Mouse (Mus musculus) 3T3-L1 (cell line): ENCODE measurements at regions not wholly inside any gene's neighbourhood (a gene's known extent, or its start where the extent isn't known, plus 50 kb on each side); places are given as distances from the start of the nearest gene placed in this dataset.

Experiments used
- DNase-seq: peaks from one replicate; pipeline ENCODE4 v3.0.0-alpha.2; 2015; ENCODE audit warnings: low read depth, low spot score

DNA sequence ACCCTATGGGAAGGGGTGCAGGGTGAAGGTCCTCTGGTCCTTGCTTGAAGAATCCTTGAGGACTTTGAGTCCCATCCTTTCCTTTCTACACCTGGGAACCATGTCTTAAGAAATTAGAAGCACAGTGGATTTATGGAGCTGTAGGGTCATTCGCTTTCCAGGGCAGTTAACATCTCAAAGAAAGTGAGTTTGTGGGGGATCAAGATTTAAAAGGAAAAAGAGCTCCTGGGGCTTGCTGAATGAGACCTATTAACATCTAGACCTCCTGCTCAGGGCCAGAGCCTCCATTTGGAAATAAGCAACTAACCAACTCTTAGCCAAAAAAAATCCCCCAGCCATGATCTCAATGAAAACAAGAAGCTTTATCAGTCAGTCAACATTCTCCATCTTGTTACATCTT, 148.0 kb upstream of the Ofcc1 start:
- no peak for DNase-seq

DNA sequence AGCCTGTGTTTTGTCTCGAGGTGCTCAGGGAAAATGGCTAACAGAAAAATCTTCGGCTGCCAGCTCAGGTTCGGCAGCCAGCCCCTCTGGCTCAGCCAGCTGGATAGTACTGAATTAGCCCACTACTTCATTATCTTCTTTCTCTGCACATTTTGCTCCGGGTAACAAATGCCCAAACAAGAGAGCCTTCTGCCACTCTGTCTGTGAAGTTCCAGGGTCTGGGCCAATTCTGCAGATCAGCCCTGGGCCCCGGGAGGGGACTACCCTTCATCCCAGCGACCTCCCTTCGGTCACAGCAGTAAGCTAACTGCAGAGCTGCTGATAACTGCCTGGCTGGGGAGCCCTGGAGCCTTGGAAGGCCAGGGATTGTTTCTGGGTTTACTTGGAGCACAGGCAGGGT, 119.6 kb upstream of the Ofcc1 start:
- DNase-seq: no peak

DNA sequence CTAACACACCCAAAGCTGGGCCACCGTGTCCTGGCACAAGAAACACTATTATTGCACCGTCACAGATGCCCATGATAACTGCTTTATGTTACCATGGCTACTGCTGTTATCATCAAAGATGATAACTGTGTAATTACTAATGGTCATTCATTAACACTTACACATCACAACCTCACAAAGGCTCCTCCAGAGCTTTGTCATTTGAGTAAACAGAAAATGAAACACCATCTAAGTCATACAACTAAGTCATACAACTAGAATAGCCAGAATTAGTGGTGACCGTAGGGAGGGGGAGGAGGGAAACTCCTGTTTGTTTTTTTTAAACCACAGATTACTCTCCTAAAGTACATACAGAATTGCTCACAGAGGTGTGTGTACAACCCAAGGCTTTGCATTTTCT, 111.4 kb upstream of the Ofcc1 start:
- DNase-seq: no peak

DNA sequence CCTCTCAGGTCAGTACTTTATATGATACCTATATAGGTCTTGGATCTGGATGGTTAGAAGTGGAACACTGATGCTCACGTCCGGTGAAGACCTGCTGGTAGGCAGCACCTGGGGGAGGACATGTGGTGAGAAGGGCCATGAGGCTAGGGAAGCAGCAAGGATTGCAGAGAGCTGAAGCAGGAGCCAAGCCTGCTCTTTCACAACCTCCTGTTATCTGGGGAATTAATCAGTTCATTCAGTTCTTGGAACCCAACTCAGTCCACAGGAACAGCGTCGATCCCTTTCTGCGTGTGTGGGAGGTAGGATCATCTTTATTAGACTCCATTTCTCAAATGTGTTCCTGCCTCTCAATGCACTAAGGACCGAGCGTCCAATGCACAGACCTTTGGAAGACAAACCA, 107.9 kb upstream of the Ofcc1 start:
- no peak for DNase-seq

DNA sequence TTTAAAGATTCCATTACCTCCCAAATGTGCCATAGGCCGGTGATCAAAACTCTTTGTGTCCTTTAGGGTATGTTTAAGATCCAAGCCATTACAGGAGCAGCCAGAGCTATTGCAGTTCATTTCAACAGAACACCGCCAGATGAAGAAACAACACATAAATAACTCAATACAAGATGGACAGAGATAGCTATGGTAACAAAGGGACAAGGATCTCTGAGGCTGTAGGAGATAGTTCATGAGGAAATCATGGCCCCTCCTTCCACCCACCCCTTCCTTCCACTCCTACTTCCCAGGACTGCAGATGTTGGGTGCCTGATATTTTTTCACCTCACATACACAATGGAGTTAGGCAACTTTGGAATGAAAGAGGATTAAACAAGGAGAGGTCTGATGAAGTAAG, 92.1 kb upstream of the Ofcc1 start:
- no peak for DNase-seq

DNA sequence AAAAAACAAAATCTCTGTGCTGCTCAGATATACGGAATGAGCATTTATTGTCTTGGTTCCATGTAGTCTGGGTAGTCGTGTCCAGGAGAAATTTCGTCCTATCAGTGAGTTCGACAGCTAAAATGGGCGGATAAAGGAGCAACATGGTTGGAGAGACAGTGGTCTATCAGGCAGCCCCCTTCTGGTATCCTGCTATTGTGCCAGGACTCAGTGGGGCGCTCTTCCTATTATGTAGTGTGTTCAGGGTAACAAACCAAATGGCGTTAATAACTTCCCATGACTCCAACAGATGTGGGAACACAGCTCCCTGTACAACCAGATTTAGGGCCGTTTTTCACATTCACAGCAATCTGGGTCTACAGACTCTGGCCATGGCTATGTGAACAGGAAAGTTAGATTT, 68.6 kb upstream of the Ofcc1 start:
- no peak for DNase-seq

DNA sequence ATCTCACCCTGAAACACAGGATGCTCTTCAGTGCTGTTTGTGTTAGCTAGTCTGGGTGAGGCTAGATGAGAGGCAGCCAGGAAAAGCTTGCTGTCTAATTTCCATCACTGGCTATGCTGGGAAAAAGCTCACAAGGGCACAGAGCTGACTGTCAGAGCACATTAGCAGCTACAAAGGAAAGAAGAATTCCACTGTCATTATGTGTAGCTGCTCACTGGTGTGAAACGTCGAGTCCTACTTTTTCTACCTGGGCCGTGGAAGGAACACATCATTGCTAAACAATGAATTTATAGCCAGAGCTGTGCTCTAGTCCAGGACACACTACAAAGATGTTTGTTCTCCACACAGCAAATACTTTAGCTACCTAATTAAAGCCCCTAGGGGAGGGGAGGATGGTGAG, 61.8 kb upstream of the Ofcc1 start:
- DNase-seq: no peak

DNA sequence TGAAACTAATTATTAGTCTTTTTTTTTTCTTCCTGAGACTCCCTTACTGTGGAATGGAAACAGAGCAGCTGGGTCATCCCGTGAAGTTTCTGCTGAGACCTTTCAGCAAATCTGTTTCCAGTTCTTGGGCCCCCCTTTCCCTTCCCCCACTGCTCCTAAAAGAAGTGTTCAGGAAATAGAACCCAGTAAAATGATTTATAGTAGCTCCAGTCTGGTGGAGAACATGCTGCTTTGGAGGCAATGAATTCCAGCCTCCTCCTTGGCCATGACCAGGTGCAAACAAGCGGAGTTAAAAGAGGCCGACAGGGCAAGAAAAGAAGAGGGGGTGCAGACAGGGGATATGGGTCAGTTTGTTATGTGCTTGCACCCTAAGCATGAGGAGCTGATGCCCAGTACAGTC, 56.6 kb upstream of the Ofcc1 start:
- no peak for DNase-seq

DNA sequence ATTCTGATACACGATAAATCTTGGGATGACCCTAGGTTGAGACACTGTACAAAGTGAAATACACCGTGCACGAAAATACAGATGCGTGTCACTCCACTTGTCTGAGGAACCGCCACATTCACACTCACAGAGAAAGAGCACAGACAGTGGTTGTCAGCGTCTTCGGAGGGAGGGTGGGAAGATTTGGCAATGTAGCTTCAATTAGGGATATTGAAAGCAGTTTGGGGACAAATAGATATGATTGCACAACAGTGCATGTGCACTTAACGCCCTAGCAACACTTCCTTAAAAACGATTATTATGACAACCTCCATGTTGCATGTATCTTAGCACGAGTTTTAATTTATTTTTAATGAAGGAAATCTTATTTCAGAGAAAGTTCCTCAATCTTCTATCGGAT, 51.8 kb upstream of the Ofcc1 start:
- DNase-seq: no peak
